Mouse (Mus musculus) limb, embryonic 14.5 days (tissue): ENCODE results near the gene Akap12. TPM values are rescaled to one million over a fixed set of nuclear protein-coding genes. Genes with fewer than 3 reads are reported as not detected.

Source experiments
- ATAC-seq: fragments of 200-750 bp; cut with Nextera tagmentation; 2 replicates; pipeline ENCODE4 v1.8.0; 2017; ENCODE audit warnings: low read depth, moderate number of reproducible peaks, moderate TSS enrichment; ENCODE audit not compliant: low FRiP score
- DNase-seq: peaks from one replicate; pipeline ENCODE4 v3.0.0-alpha.2; 2015; ENCODE audit warnings: low spot score
- H3K27ac ChIP-seq: fragments of 300-500 bp; sonication (generic); replicated peaks from 2 replicates; pipeline ENCODE4 v1.5.1; 2014; ENCODE audit warnings: low read depth, mild to moderate bottlenecking, low read length, moderate library complexity, mixed read lengths
- H3K27me3 ChIP-seq: fragments of 300-500 bp; sonication (generic); 2 replicates; pipeline ENCODE4 v1.6.1; 2014; ENCODE audit warnings: low read length, mixed read lengths; ENCODE audit not compliant: control insufficient read depth, insufficient read depth
- H3K36me3 ChIP-seq: fragments of 300-500 bp; sonication (generic); 2 replicates; pipeline ENCODE4 v1.6.1; 2014; ENCODE audit warnings: mild to moderate bottlenecking, low read length, moderate library complexity, mixed read lengths; ENCODE audit not compliant: control insufficient read depth, insufficient read depth
- H3K4me1 ChIP-seq: fragments of 300-500 bp; sonication (generic); 2 replicates; pipeline ENCODE4 v1.6.1; 2014; ENCODE audit warnings: antibody characterized with exemption, low read length, mixed read lengths; ENCODE audit not compliant: control insufficient read depth, insufficient read depth
- H3K4me2 ChIP-seq: fragments of 300-500 bp; sonication (generic); replicated peaks from 2 replicates; pipeline ENCODE4 v1.6.1; 2014; ENCODE audit warnings: low read depth, mild to moderate bottlenecking, low read length, moderate library complexity; ENCODE audit not compliant: severe bottlenecking
- H3K4me3 ChIP-seq: fragments of 300-500 bp; sonication (generic); replicated peaks from 2 replicates; pipeline ENCODE4 v1.5.1; 2014; ENCODE audit warnings: low read length
- H3K9ac ChIP-seq: fragments of 300-500 bp; sonication (generic); 2 replicates; pipeline ENCODE4 v1.6.1; 2014; ENCODE audit warnings: mild to moderate bottlenecking, low read depth, low read length, moderate library complexity; ENCODE audit not compliant: severe bottlenecking
- H3K9me3 ChIP-seq: fragments of 300-500 bp; sonication (generic); 2 replicates; pipeline ENCODE4 v1.6.1; 2016; ENCODE audit warnings: low read length; ENCODE audit not compliant: control insufficient read depth
- POLR2A ChIP-seq: fragments of 200-500 bp; IDR thresholded peaks from 2 replicates; pipeline ENCODE4 v1.8.0; 2012; ENCODE audit warnings: inconsistent platforms, mild to moderate bottlenecking, moderate library complexity, borderline replicate concordance; ENCODE audit not compliant: insufficient read depth, insufficient read length; ENCODE audit errors: extremely low read depth
- WGBS: fragments of 180-500 bp; shearing (Covaris S2); extraction: QIAGEN DNeasy Blood & Tissue Kit; methylation state at CpG from one replicate; pipeline ENCODE4 v1.1.7; 2014; 5-methylcytosine and 5-hydroxymethylcytosine counted together
- polyA plus RNA-seq, 2 experiments: library from polyadenylated mRNA; depleted of rRNA in 1 of 2; stranded (reverse) in 1 of 2; unstranded in 1 of 2; fragments of >200 nt; fragmentation: Nextera tagmentation in 1 of 2; extraction: Ambion mirVana in 1 of 2; gene quantifications; 2 replicates each; pipeline versions ENCODE4 v1.2.1 to v1.2.3; 2012 to 2014

The Akap12 gene
- polyA plus RNA-seq, 2 experiments: 41.0 to 42.2 TPM

DNA sequence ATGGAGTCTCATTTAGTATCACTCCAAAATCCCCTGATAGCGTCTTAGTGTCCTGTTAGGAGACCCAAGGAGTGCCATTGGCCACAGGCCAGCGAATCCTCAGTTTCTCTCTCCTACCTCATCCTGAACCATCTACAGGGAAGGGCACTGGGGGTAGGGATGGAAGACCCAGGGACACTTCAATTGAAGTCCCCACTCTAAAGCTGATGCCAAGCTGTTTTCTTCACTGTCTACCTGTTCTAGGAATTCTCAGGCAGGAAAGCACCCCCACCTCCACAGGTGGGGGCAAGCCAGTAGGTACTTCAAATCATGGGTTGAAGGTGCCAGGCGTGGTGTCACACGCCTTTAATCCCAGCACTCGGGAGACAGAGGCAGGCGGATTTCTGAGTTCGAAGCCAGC is 118.1 kb downstream of the Akap12 start:
- no peak for TF ChIP-seq POLR2A
- Histone ChIP-seq H3K36me3 (no peaks in the 10 kb centered on the region; the same call in 1 of the 2 replicates), H3K4me2 (no peak overlapping the region), H3K27me3 (no peaks in the 10 kb centered on the region), H3K4me1 (peaks cover 4% of the 10 kb centered on the region; the same call in 1 of the 2 replicates), H3K9ac (no peak overlapping the region), H3K27ac (no peak overlapping the region), H3K4me3 (no peak overlapping the region), H3K9me3 (no peaks in the 10 kb centered on the region)
- DNase-seq: no peak
- ATAC-seq: no peak
- WGBS: 96% methylated on average over 7 of the region's 7 CpGs

DNA sequence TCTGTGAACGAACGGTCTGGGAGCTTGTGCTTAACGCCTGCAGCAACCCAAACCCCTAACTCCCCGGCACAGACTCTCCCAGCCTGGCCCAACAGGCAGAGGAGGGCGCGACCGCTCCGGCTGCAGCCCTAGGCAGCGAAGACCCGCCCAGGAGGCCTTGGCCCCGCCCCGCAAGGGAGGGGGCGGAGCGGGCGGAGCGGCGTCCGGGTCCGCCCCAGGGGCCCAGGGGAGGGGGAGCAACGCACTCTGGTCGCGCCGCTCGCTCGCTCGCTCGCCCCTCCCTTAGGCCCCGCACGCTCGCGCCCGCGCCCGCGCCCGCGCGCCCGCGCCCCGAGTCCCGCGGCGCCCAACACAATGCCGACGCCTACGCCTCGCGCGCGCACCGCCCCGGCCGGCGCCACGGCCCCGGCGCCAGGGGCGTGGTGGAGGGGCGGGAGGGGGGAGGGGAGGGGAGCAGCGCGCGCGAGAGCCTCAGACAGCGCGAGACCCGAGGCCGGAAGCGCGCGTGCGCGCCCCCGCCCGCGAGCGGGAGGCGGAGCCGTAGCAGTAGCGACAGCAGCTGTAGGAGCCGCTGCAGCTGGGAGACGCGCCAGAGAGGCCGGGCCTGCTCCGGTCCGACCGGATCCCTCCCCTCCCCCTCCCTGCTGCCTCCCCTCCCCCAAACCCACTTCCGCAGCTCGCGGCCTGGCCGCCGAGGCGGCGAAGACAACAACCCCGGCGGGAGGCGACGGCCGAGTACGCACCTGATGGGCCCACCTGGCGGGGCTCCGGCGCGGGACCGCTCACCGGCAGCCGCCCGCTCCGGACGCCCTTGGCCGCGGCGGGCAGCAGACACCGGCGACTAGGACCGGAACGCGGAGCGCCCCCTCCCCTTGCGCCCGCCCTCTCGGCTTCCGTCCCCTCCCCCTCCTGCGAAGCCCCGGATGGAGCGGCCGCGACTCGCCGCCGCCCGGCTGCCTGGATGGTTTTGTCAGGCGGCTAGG is 120.7 kb downstream of the Akap12 start:
- Histone ChIP-seq H3K4me2 (peak overlapping the region; percentile 91), H3K4me3 (peak overlapping the region; percentile 98), H3K27ac (peak overlapping the region; percentile 99), H3K4me1 (peaks cover 19% of the 10 kb centered on the region), H3K9ac (peak overlapping the region; percentile 98), H3K27me3 (no peaks in the 10 kb centered on the region), H3K9me3 (no peaks in the 10 kb centered on the region), H3K36me3 (no peaks in the 10 kb centered on the region; the same call in 1 of the 2 replicates)
- 0% methylated on average over 3 of the region's 133 CpGs for WGBS
- peak; percentile 92 for ATAC-seq
- TF ChIP-seq POLR2A: peak; percentile 94; the same call in 1 of the 2 replicates
- DNase-seq: peak; percentile 96

DNA sequence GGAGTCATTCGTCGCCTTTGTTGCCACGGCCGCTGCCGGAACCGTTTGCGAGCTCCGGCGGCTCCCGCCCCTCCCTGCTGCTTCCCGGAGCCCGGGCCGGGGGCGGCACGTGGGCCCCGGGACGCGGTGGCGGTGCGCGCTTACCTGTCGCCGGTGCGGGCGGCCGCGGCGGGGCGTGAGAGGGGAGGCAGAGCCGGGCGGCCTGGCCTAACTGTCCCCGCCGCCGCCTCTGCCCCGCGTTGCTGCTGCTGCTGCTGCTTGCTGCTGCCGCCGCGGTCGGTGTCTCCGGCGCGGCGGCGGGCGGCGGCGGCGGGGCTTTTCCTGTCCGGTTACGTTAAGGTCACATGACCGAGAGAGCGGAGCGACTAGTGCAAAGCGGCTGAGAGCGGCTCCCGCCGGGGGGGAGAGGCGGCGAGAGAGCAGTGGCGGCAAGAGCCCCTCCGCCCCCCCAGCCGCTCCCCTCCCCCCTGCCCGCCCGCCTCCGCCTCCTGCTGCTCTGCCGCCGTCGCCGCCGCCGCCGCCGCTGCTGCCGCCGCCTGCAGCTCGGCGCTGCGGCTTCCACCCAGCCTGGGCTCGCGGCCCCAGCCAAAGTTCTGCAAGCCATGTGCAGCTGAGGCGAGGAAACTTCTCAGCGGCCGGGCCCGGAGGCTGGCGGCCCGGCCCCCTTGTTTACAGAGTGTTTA is 121.7 kb downstream of the Akap12 start, which contains the start of gene Zbtb2:
Gene Zbtb2, minus strand, starts transcription at position 408 of the 683 bp plus-strand sequence.
- H3K9ac ChIP-seq: peak within 1 kb of the TSS; percentile 98
- no peak for TF ChIP-seq POLR2A
- peaks cover 19% of the 10 kb centered on the region for H3K4me1 ChIP-seq
- DNase-seq: peak; percentile 67
- ATAC-seq: no peak
- peak within 1 kb of the TSS; percentile 99 for H3K27ac ChIP-seq
- H3K4me2 ChIP-seq: peak within 1 kb of the TSS; percentile 91
- peaks cover 3% of the 10 kb centered on the region for H3K36me3 ChIP-seq
- no peaks in the 10 kb centered on the region for H3K27me3 ChIP-seq
- no peaks in the 10 kb centered on the region for H3K9me3 ChIP-seq
- WGBS: under 1% methylated on average over 33 of the region's 87 CpGs
- peak within 1 kb of the TSS; percentile 98 for H3K4me3 ChIP-seq

DNA sequence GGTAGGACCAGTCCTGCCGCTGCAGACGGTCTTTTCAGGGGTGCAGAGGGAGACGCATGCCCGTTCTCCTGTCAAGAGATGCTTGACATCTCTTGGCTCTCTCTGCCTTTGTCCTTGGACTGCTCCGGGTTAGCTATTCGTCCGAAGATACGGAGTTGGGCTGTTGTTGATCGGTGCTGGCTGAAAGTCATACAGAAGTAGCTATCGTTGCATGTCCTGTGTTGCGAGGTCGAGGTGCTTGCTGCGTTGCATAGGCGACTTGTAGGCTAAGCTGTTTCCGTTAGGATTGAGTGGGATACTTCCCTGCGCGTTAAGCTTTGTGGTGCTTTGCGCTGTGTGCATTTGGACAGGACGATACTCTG is 122.2 kb downstream of the Akap12 start:
- H3K27ac ChIP-seq: peak overlapping the region; percentile 99
- peaks cover 19% of the 10 kb centered on the region for H3K4me1 ChIP-seq
- no peak for TF ChIP-seq POLR2A
- WGBS: 2% methylated on average over 19 of the region's 19 CpGs
- H3K9me3 ChIP-seq: no peaks in the 10 kb centered on the region
- DNase-seq (no peak), ATAC-seq (no peak)
- H3K27me3 ChIP-seq: no peaks in the 10 kb centered on the region
- peak overlapping the region; percentile 98 for H3K9ac ChIP-seq
- H3K4me2 ChIP-seq: peak overlapping the region; percentile 91
- peak overlapping the region; percentile 98 for H3K4me3 ChIP-seq
- peaks cover 6% of the 10 kb centered on the region for H3K36me3 ChIP-seq

DNA sequence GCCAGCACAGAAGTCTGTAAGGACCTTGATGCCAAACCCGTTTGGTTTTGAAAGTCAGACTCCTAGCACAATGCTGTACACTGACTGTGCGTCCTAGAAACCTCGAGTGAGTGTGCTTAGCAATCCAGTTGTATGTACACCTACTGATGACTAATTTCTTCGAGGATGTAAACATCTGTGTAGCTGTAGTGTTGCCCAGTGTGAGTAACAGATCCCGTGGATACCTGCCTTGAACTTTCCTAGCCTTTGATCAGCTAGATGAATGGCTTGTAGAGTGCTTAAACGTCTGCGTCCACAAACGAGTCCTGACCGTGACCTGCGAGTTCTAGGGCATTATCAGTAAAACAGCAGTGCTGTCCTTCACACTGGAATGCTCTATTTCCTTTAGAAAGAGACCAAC is 122.9 kb downstream of the Akap12 start:
- 17% methylated on average over 10 of the region's 10 CpGs for WGBS
- Histone ChIP-seq H3K27me3 (no peaks in the 10 kb centered on the region), H3K36me3 (peaks cover 6% of the 10 kb centered on the region), H3K4me1 (peaks cover 19% of the 10 kb centered on the region), H3K9me3 (no peaks in the 10 kb centered on the region), H3K4me2 (peak overlapping the region; percentile 91), H3K27ac (no peak overlapping the region), H3K9ac (peak overlapping the region; percentile 98), H3K4me3 (peak overlapping the region; percentile 98)
- no peak for TF ChIP-seq POLR2A
- ATAC-seq: no peak
- no peak for DNase-seq
